Mouse (Mus musculus) macrophage (primary cell): ENCODE data around the gene Myo19. TPM values are rescaled to one million over a fixed set of nuclear protein-coding genes. Genes with fewer than 3 reads are reported as not detected.

Experiments used
- H3K27ac ChIP-seq: fragments of 350-480 bp; formaldehyde crosslinking; 2 replicates; pipeline ENCODE4 v1.9.0; 2021
- H3K36me3 ChIP-seq: fragments of 350-480 bp; formaldehyde crosslinking; 2 replicates; pipeline ENCODE4 v1.9.0; 2021; ENCODE audit errors: inconsistent target
- H3K4me3 ChIP-seq: fragments of 350-480 bp; formaldehyde crosslinking; 2 replicates; pipeline ENCODE4 v1.9.0; 2021; ENCODE audit errors: inconsistent target
- H3K79me2 ChIP-seq: fragments of 350-480 bp; formaldehyde crosslinking; 2 replicates; pipeline ENCODE4 v1.9.0; 2021; ENCODE audit errors: inconsistent target
- WGBS: methylation state at CpG from one replicate; pipeline ENCODE4 v1.1.7; 2026; ENCODE audit warnings: inconsistent platforms; ENCODE audit not compliant: missing documents; 5-methylcytosine and 5-hydroxymethylcytosine counted together
- polyA plus RNA-seq: library from polyadenylated mRNA; stranded (reverse); fragments of 250-400 nt; gene quantifications from 3 replicates; pipeline ENCODE4 v1.2.4, GENCODE M21; 2018; ENCODE audit warnings: inconsistent platforms

The Myo19 gene
- polyA plus RNA-seq, 1 experiment from 2014 or later, result 1.1 TPM

DNA sequence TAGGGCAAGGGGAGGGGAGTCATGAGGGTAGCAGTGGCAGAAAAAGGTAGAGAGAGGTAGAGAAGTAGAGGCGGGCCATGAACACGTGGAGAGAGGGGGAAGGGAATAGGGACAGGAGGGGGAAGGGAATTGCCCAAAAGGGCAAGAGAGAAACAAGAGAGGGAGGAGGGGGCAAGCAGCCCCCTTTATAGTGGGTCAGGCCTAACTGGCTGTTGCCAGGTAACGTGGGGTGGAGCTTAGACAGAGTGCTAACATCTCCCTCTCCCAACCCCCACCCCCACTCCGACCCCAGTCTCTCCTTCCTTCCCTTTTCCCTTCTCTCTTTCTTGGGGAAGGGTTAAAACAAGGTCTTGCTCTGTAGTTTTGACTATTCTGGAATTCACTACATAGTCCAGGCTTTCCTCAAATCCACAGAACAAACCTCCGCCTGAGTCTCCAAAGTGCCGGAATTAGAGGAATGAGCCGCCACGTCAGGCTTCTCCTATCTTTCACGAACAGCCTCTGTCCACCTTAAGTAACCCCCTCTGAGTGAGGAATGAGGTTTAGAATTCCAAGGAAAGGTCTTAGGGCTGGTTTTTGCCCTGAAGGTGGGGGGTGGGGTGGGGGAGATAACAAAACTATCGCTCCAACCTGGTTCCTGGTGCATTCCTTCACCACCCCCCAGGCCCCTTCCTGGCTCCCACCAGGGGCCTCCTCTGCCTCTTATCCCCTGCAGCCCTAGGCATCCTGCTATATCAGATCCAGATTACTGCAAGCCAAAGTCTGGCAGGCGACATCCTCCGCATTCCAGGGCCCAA, 64.9 kb downstream of the Myo19 start:
- Histone ChIP-seq H3K4me3 (no peak overlapping the region), H3K27ac (no peak overlapping the region), H3K79me2 (no peaks in the 10 kb centered on the region), H3K36me3 (no peaks in the 10 kb centered on the region)
- 16% methylated on average over 11 of the region's 12 CpGs for WGBS

DNA sequence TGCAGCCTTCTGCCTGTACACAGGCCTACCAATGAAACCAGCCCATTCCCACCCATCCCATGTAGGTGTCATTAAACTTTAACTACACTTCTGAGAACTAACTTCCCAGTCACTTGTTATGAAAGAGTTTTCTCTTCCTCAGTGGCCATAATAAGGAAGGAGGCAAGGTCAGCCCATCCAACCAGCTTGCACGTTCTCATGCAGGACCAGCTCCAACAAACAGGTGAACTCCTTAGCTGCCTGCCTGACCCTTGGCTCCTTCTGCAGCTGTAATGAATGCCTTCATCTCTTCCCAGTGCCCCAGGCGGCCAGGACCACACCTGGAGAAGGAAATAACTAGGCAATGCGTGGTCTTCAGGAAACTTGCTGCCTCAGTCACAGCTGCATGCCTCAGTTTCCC, 65.9 kb downstream of the Myo19 start:
- Histone ChIP-seq H3K4me3 (no peak overlapping the region), H3K79me2 (no peaks in the 10 kb centered on the region), H3K27ac (no peak overlapping the region), H3K36me3 (no peaks in the 10 kb centered on the region)
- WGBS, result 79% methylated on average over 3 of the region's 3 CpGs

DNA sequence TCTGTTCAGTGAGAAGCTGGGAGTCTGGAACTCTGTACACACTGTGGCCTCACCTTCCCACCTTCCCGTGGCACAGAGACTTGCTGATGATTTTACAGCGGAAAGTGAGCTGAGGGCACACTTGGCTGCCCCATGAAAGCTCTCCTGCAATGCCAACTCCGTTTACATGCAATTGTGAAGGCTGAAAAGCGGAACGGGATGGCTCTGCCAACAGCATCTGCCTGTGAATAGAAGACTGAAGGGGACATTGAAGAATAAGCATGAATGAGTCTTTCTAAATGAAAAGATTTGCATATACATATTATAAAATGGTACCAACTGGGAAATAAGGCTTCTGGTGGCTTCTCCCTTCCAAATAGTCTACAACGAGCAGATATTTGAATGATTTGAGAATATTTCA, 67.3 kb downstream of the Myo19 start:
- 80% methylated on average over 6 of the region's 6 CpGs for WGBS
- Histone ChIP-seq H3K79me2 (no peaks in the 10 kb centered on the region), H3K36me3 (no peaks in the 10 kb centered on the region), H3K27ac (no peak overlapping the region), H3K4me3 (no peak overlapping the region)

DNA sequence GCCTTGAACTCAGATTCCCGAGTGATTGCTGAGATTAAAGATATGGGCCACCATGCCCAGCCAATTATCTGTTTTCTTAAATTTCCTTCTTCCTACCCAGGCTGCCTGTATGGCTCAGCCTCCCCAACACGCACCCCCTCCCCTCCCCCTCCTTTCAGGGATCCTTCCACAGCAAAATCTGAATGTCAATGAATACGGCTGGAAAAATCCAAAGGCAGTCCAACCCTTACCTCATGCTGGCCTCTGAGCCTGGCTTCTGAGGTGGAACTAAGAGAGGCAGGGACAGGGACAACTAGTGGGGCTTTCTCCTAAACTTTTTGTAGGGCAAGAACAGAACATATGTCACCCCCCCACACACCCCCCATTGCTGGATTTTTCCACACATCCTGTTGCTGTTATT, 68.2 kb downstream of the Myo19 start:
- H3K4me3 ChIP-seq, result no peak overlapping the region
- no peak overlapping the region for H3K27ac ChIP-seq
- no peaks in the 10 kb centered on the region for H3K36me3 ChIP-seq
- H3K79me2 ChIP-seq, result no peaks in the 10 kb centered on the region
- 56% methylated on average over 2 of the region's 3 CpGs for WGBS

DNA sequence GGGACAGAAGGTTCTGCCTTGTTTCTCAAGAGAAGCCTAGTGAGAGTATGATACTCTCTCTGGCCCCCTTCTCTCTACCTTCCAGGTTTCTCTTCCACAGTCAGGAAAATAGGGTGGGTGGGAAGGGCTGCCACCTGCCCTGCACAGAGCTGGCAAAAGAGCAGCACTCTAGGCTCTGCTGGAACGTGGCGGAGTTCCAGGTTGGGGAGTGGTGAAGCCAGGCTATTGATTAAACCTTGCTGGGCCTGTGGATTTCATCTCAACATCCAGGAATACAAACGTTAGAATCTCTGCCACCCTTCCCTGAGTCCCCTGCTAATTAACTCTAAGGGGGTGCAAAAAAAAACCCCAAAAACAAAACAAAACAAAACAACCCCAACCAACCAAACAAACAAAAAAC, 68.6 kb downstream of the Myo19 start:
- H3K36me3 ChIP-seq, result no peaks in the 10 kb centered on the region
- no peak overlapping the region for H3K4me3 ChIP-seq
- 62% methylated on average over 3 of the region's 3 CpGs for WGBS
- H3K79me2 ChIP-seq, result no peaks in the 10 kb centered on the region
- no peak overlapping the region for H3K27ac ChIP-seq

DNA sequence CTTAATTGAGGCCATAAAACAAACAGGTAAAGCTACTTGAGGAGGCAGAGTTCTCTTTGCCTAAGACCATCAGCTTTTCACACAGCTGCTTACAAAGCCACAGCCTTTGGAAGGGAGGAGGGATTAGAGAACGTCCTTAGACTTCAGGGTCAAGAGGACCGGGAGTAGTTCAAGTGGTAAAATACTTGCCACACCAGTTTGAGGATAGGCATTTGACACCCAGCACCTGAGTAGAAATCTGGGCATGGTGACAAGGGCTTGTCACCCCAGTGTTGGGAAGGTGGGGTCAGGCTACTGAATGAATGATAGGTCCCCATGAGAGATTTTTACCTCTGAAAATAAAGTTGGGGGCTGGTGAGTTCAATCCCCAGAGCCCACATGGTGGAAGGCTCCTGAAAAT, 72.7 kb downstream of the Myo19 start:
- Histone ChIP-seq H3K4me3 (no peak overlapping the region), H3K79me2 (no peaks in the 10 kb centered on the region), H3K36me3 (no peaks in the 10 kb centered on the region), H3K27ac (no peak overlapping the region)
- 53% methylated on average over 2 of the region's 2 CpGs for WGBS

DNA sequence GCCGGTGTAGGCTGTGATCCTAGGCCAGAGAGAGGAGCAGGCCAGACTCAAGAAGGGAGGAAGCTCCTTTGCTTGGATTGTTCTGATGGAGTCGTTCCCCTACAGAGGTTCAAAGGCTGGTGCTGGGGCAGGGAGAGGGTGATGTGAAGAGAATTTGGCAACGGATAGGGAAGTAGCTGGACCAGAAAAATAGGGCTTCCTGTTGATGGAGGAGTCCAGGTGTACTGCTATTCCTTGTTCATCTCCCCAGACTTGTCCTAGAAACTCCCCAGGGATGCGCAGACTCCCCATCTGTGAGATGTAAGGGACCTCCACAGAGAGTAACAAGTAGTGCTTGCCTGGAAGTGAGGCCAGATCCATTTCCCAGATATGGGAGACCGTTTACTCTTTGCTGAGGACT, 76.5 kb downstream of the Myo19 start:
- Histone ChIP-seq H3K36me3 (no peaks in the 10 kb centered on the region), H3K27ac (no peak overlapping the region), H3K4me3 (no peak overlapping the region), H3K79me2 (no peaks in the 10 kb centered on the region)
- WGBS, result 27% methylated on average over 5 of the region's 5 CpGs

DNA sequence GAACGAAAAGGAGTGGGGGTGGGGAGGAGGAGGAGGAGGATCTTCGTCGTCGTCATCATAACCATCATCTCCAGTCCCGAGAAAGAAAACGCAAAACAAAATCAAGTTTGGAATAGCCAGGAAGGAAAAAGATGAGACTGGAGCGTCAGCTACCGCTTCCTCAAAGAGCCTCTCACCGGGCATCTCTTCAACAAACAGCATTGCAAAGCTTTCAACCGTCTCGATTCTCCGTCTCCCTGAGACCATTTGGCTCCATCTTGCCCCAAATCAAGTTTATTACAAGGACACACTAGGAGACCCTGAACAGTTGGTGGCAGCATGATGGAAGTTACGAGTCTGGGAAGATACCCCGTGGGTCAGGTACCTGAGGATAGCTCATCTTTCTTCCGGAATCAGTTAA, 77.2 kb downstream of the Myo19 start:
- Histone ChIP-seq H3K36me3 (no peaks in the 10 kb centered on the region), H3K27ac (no peak overlapping the region), H3K4me3 (no peak overlapping the region), H3K79me2 (no peaks in the 10 kb centered on the region)
- 10% methylated on average over 15 of the region's 15 CpGs for WGBS

DNA sequence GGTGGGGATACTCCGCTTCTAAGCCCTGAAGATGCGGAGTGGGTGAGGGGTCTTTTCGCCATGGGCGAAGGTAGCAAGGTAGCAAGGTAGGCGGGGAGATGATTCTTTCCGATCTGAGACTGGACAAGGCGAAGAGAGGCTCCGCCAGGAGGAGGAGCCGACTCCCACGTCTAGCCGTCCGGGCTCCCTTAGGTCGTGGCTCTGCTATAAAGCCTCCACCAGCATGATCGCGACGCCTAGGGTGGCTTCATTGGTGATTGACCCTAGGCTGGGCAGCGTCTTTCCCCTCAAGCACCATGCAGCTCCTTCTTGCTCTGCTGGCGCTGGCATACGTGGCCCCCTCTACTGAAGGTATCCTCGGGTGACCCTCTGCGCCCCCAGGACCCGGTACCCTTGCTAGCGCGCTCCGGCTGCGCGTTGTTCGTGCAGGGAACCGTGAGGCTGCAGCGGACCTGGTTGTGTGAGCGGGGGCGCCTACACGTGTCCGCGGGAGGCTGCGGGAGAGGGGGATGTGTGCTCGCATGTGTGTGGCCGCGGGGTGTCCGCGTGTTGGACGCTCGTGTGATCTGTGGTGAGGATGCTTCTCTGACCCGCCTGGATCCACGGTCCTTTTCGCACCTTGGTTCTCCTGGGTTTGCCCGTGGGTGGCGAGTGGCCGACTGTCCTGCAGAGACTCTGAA, 77.8 kb downstream of the Myo19 start, which contains the start of gene Car4:
Car4 (plus strand) TSS at position 196 of the 680 bp plus-strand sequence.
- no peak within 1 kb of the TSS for H3K4me3 ChIP-seq
- WGBS, result 7% methylated on average over 49 of the region's 49 CpGs
- no peak within 1 kb of the TSS for H3K27ac ChIP-seq
- H3K36me3 ChIP-seq, result no peaks in the 10 kb centered on the region
- no peaks in the 10 kb centered on the region for H3K79me2 ChIP-seq

DNA sequence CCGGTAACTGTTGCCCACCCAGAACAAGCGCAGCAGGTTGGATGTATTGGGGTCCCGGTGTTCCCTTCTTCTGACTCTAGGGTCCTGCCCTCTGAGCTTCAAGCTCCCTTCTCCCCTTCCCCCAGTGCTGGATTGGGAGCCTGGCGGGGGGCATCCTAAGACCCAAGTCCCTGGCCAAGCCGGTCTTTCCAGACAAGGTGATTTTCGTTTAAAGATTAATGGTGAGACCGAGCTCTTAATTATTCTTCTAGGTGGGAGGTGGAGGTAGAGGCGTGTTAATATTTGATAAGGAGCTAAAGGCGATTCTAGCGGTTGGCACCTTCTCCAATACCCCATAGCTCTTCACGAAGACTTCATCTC, 78.3 kb downstream of the Myo19 start:
- 10% methylated on average over 11 of the region's 11 CpGs for WGBS
- Histone ChIP-seq H3K27ac (no peak overlapping the region), H3K79me2 (no peaks in the 10 kb centered on the region), H3K4me3 (no peak overlapping the region), H3K36me3 (no peaks in the 10 kb centered on the region)

DNA sequence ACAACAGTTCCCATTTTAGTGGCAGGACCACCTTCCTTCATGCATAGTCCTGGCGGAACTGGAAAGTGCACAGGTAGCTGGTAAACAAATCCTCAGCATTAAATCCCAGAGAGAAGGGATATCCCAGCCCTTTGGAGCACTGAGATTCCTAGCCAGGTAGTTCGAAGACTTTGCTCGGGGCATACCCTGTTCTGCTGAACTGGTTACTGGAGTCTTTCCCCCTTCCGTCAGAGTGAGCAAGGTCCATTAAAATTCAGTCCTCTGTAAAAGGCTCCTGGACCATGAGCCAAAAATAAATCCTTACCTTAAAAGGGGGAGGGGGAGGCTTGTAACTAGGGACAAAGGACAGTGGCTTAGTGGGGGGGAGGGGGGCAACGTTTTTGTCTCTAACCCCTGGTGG, 79.2 kb downstream of the Myo19 start:
- WGBS, result 56% methylated on average over 5 of the region's 5 CpGs
- no peak overlapping the region for H3K4me3 ChIP-seq

DNA sequence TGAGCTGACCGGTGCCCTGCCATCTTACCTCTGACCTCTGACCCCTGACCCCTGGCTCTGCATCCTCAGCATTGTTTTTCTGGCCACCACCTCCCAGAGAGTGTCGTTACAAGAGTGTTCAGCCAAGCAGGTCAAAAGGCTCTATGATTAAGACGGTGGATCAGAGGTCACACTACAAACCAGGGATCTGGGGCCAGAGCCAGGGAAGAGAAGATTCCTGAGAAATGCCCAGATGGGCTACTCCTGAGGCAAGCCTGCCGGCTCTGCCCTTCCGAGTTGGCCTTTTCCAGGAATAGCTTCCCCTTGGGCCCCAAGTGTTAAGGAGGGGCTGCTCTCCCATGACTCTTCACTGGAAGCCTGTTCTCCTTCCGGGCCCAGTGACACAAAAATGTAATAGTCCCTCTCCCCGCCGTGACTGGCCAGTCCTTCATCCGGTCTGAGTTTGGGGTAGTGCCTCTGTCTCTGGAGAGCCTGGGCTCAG, 79.8 kb downstream of the Myo19 start:
- Histone ChIP-seq H3K36me3 (no peaks in the 10 kb centered on the region), H3K79me2 (no peaks in the 10 kb centered on the region), H3K4me3 (no peak overlapping the region), H3K27ac (no peak overlapping the region)
- 12% methylated on average over 9 of the region's 9 CpGs for WGBS

More for the DNA sequence above, 79.2 kb downstream of the Myo19 start:
- H3K79me2 ChIP-seq, result no peaks in the 10 kb centered on the region
- no peaks in the 10 kb centered on the region for H3K36me3 ChIP-seq
- H3K27ac ChIP-seq, result no peak overlapping the region

DNA sequence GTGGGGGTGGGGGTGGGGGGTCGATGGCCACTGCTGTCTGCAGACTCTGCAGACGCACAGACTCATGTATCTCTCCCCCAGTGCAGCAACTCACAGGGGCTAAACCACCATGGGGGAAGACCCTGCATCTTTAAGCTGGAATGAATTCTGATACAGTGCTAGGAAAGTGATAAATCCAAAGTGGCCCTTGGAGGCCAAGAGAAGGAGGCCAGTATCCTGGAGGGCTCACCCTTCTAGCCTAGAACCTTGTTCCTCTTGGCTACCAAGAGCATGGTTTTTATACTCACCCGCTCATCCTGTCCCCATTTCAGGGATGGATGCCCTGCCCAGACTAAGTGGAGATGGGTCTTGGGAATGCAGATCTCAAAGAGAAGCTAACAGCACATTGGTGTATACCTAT, 80.3 kb downstream of the Myo19 start:
- H3K27ac ChIP-seq, result no peak overlapping the region
- no peaks in the 10 kb centered on the region for H3K79me2 ChIP-seq
- no peak overlapping the region for H3K4me3 ChIP-seq
- H3K36me3 ChIP-seq, result no peaks in the 10 kb centered on the region
- WGBS, result 41% methylated on average over 3 of the region's 3 CpGs

DNA sequence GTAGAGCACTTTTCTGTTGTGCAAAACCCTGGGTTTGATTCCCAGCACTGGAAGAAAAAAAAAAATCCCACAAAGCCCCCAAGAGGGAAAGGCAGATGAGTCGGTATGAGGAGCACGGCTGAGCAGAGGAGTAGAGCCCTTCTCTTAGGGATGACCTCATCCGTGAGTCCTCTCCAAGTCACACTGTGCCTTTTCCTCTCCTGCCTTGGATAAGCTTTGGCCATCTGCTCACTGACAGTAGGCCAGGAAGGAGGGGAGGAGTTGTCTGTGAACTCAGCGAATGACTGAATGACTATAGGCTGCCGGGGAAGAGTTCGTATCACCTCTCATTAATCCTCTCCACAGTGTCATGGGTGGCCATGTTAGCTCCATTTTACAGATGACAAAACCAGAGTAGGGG, 80.8 kb downstream of the Myo19 start:
- Histone ChIP-seq H3K79me2 (no peaks in the 10 kb centered on the region), H3K4me3 (no peak overlapping the region), H3K27ac (no peak overlapping the region), H3K36me3 (no peaks in the 10 kb centered on the region)
- 73% methylated on average over 6 of the region's 6 CpGs for WGBS
